In genomic region chr4:133501514-133501913, GRCm38 (mm10) we compare ENCODE assay signal across 21 mouse cellular contexts. TPM values are rescaled to one million over a fixed set of nuclear protein-coding genes. Genes with fewer than 3 reads are reported as not detected.
"Had no signal": no experiment of that assay in that cellular context is flagged by ENCODE, and none has a peak within 500 bp of the region (broad histone marks: within the 10 kb centered on the region; RNA-seq: fewer than 3 reads in every experiment).

No protein-coding gene starts in this region.

- H3K4me2 ChIP-seq: limb, embryonic 15.5 days; liver, embryonic 12.5 days; lung, embryonic 14.5 days; midbrain, embryonic 12.5 days had no signal

- DNase-seq: kidney, adult 8-10 months; kidney, postnatal 36 days; lung, embryonic 14.5 days; lung, postnatal 10 days; lung, postnatal 4 days; thymus, adult 18-20 months; thymus, postnatal 14 days had no signal

- ATAC-seq: liver, embryonic 12.5 days; midbrain, embryonic 16.5 days had no signal

- H3K4me3 ChIP-seq: limb, embryonic 15.5 days; liver, embryonic 12.5 days; midbrain, embryonic 12.5 days had no signal

- H3K27ac ChIP-seq: kidney, postnatal 0 days; limb, embryonic 15.5 days; liver, embryonic 12.5 days; midbrain, embryonic 12.5 days; stomach, postnatal 0 days had no signal

- H3K36me3 ChIP-seq: limb, embryonic 15.5 days; liver, embryonic 12.5 days; midbrain, embryonic 12.5 days had no signal

- H3K9me3 ChIP-seq: limb, embryonic 15.5 days; liver, embryonic 12.5 days; midbrain, embryonic 12.5 days had no signal

- H3K9ac ChIP-seq: limb, embryonic 15.5 days; liver, embryonic 12.5 days; lung, embryonic 14.5 days; midbrain, embryonic 12.5 days had no signal

RNA-seq across cellular contexts. Expression of gene Trnp1, which starts 3.2 kb away (rescaled TPM):
- polyA plus RNA-seq: liver, embryonic 16.5 days had no signal

RNA-seq across cellular contexts. Expression of gene Kdf1, which starts 17.2 kb away (rescaled TPM):
- total RNA-seq: left cerebral cortex, postnatal 14 days; megakaryocyte-erythroid progenitor cell, adult 5-6 weeks had no signal

RNA-seq across cellular contexts. Expression of gene Tent5b, which starts 21.6 kb away (rescaled TPM):
- total RNA-seq: layer of hippocampus, adult 18-20 months; left cerebral cortex, postnatal 14 days had no signal
- polyA plus RNA-seq: liver, embryonic 12.5 days; neural tube, embryonic 14.5 days had no signal

RNA-seq across cellular contexts. Expression of gene Nr0b2, which starts 51.7 kb away (rescaled TPM):
- total RNA-seq: layer of hippocampus, adult 18-20 months; layer of hippocampus, postnatal 10 days; left cerebral cortex, adult 18-20 months; left cerebral cortex, postnatal 14 days; megakaryocyte-erythroid progenitor cell, adult 5-6 weeks had no signal
- polyA plus RNA-seq: limb, embryonic 11.5 days; limb, embryonic 15.5 days; lung, embryonic 14.5 days; midbrain, embryonic 12.5 days; midbrain, embryonic 16.5 days; neural tube, embryonic 14.5 days had no signal
